Mouse (Mus musculus): ENCODE data around the gene D930020B18Rik. TPM values are rescaled to one million over a fixed set of nuclear protein-coding genes. Genes with fewer than 3 reads are reported as not detected.

D930020B18Rik gene
- polyA plus RNA-seq, 1 experiment from 2014 or later, result 1.4 TPM

DNA sequence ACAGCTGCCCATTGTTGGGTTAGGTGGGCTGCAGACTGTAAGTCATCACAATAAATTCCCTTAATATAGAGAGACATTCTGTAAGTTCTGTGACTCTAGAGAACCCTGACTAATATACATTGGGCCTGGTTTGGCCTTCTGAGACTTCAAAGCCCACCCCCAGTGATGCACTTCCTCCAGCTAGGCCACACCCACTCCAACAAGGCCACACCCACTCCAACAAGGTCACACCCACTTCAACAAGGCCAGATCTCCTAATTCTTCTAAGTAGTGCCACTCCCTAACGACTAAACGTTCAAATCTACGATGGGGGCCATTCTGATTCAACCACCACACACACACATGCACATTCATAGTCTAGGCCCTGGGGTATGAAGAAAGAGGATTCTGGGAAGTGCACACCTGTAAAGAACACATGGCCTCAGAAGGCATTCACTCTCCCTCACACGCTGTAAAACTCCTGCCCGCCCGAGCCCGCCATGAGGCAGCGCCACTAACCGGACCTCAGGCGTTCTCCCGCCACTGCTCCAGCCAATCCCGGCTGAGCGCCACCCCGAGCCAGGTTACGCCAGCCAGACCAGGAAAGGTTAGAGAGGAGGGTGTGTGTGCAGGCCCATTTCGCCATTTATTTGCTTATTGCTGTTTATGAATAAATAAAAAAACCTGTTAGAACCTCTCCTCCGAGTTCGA, 77.7 kb downstream of the D930020B18Rik start:
- no peak overlapping the region for H3K9ac ChIP-seq
- 91% methylated on average over 18 of the region's 18 CpGs for WGBS
- H3K27me3 ChIP-seq, result no peaks in the 10 kb centered on the region
- H3K36me3 ChIP-seq, result no peaks in the 10 kb centered on the region
- H3K9me3 ChIP-seq, result no peaks in the 10 kb centered on the region
- H3K4me1 ChIP-seq, result no peaks in the 10 kb centered on the region
- no peak for ATAC-seq (ENCODE audit: insufficient number of reproducible peaks, low FRiP score, low TSS enrichment, low read depth)
- H3K4me2 ChIP-seq, result no peak overlapping the region
- H3K4me3 ChIP-seq, result no peak overlapping the region
- no peak overlapping the region for H3K27ac ChIP-seq

DNA sequence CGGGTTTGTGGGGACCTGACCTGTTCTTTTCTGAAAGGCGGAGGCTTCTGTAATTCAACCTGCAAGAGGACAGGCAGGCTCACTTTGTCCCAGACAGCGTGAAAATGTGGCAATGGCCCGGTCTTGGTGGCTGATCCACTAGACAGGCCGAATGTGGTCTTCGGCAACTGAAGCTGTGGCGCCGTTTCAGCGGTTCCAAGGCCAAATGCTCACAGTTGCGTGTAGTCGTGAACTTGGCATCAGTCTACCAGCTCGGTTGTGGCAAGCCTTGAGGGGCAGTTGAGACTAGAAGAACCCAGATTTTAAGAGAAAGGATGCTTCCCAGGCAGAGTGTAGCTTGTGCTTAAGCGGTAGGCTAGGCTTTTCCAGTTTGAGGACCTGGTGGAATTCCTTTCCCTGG, 79.3 kb downstream of the D930020B18Rik start:
- ATAC-seq (ENCODE audit: insufficient number of reproducible peaks, low FRiP score, low TSS enrichment, low read depth), result no peak
- H3K4me1 ChIP-seq, result no peaks in the 10 kb centered on the region

DNA sequence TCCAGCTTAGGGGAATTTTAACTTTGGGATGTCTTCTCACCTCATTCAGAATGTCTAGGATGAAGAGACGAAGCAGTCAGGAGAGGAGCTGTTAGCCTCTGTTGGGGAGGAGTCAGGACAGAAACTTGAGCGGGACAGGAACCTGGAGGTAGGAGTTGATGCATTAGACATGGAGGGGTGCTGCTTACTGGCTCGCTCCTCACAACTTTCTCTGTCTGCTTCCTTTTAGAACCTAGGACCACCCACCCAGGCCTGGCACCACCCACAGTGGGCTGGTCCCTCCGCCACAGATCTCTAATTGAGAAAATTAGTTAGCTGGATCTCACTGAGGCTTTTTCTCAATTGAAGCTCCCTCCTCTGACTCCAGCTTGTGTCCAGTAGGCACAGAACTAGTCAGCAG, 85.1 kb downstream of the D930020B18Rik start:
- ATAC-seq (ENCODE audit: insufficient number of reproducible peaks, low FRiP score, low TSS enrichment, low read depth), result no peak
- Histone ChIP-seq H3K4me1 (no peaks in the 10 kb centered on the region), H3K36me3 (no peaks in the 10 kb centered on the region), H3K9ac (no peak overlapping the region), H3K27me3 (no peaks in the 10 kb centered on the region), H3K9me3 (no peaks in the 10 kb centered on the region), H3K4me2 (no peak overlapping the region), H3K27ac (no peak overlapping the region), H3K4me3 (no peak overlapping the region)
- 73% methylated on average over 4 of the region's 4 CpGs for WGBS

More for the DNA sequence above, 79.3 kb downstream of the D930020B18Rik start:
- Histone ChIP-seq H3K36me3 (no peaks in the 10 kb centered on the region), H3K27ac (no peak overlapping the region), H3K27me3 (no peaks in the 10 kb centered on the region), H3K4me3 (no peak overlapping the region), H3K9ac (no peak overlapping the region), H3K9me3 (no peaks in the 10 kb centered on the region), H3K4me2 (no peak overlapping the region)
- 94% methylated on average over 13 of the region's 13 CpGs for WGBS

DNA sequence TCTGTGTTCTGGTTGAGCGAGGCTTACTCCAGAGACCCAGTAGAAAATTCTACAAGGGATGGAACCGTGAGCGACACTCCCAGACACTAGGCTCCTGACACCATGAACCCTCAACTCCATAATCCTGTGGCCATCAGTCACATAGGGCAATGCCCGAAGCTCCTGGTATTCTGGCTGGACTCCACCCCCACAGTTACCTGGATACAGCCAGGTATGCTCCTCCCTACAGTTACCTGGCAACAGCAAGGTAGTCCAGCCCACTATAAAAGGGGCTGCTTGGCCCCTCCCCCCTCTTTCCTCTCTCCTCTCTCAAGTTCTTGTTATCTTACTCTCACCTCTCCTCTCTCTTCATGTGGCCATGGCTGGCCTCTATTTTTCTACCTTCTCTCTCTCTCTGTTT, 85.8 kb downstream of the D930020B18Rik start:
- H3K9me3 ChIP-seq, result no peaks in the 10 kb centered on the region
- no peak overlapping the region for H3K4me3 ChIP-seq
- H3K4me2 ChIP-seq, result no peak overlapping the region
- no peaks in the 10 kb centered on the region for H3K27me3 ChIP-seq
- H3K4me1 ChIP-seq, result no peaks in the 10 kb centered on the region
- no peak overlapping the region for H3K27ac ChIP-seq
- H3K9ac ChIP-seq, result no peak overlapping the region
- no peak for ATAC-seq (ENCODE audit: insufficient number of reproducible peaks, low FRiP score, low TSS enrichment, low read depth)
- WGBS, result 82% methylated on average over 4 of the region's 4 CpGs
- no peaks in the 10 kb centered on the region for H3K36me3 ChIP-seq

DNA sequence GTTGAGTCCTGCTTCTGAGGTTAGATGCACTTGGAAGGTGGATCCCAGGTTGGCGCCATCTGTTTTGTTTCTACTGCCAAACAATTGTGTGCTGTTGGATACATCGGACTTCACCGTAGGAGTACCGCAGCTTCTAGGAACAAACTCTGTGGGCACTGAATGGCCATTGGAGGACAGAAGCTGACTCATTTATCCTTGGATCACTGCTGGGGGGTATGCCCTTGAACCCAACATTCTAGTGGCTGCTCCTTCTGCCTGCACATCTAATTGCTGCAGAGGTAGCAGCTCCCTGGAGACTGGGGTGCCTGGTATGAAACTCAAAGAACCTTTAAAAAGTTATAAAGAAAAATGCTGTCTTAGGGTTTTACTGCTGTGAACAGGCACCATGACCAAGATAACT, 86.8 kb downstream of the D930020B18Rik start:
- Histone ChIP-seq H3K4me3 (no peak overlapping the region), H3K4me2 (no peak overlapping the region), H3K9me3 (no peaks in the 10 kb centered on the region), H3K27me3 (no peaks in the 10 kb centered on the region), H3K27ac (no peak overlapping the region), H3K36me3 (no peaks in the 10 kb centered on the region), H3K4me1 (no peaks in the 10 kb centered on the region), H3K9ac (no peak overlapping the region)
- 94% methylated on average over 4 of the region's 4 CpGs for WGBS
- no peak for ATAC-seq (ENCODE audit: insufficient number of reproducible peaks, low FRiP score, low TSS enrichment, low read depth)

DNA sequence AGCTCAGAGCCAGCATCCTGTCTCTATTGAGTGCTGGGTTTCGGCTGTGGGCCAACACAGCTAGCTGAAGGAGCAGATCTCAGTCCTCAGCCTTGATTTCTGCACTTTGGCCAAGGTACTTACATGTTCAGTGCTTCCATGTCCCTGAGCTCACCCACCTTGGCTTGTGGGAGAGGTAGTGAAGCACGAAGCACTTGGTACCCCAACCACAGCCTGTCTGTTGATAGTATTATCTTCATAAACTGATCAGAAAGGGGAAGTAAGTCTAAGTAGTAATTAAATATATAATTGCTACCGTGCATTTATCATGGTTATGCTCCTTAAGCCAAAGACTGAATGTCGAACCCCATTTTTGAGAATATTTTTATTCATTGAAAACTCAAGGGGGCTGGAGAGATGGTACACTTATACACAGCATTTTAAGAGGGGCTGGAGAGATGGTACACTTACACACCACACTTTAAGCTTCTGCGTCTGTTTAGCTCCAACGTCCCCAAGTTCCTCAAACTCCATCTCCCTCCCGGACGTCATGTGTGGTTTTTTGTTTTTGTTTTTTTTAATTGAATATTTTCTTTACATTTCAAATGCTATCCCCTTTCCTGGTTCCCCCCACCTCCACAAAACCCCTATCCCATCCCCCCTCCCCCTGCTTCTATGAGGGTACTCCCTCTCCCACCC, 89.8 kb downstream of the D930020B18Rik start:
- no peak for ATAC-seq (ENCODE audit: insufficient number of reproducible peaks, low FRiP score, low TSS enrichment, low read depth)
- Histone ChIP-seq H3K4me3 (no peak overlapping the region), H3K27ac (no peak overlapping the region), H3K36me3 (no peaks in the 10 kb centered on the region), H3K9ac (no peak overlapping the region), H3K9me3 (no peaks in the 10 kb centered on the region), H3K4me1 (no peaks in the 10 kb centered on the region), H3K27me3 (no peaks in the 10 kb centered on the region), H3K4me2 (no peak overlapping the region)
- 86% methylated on average over 8 of the region's 8 CpGs for WGBS

DNA sequence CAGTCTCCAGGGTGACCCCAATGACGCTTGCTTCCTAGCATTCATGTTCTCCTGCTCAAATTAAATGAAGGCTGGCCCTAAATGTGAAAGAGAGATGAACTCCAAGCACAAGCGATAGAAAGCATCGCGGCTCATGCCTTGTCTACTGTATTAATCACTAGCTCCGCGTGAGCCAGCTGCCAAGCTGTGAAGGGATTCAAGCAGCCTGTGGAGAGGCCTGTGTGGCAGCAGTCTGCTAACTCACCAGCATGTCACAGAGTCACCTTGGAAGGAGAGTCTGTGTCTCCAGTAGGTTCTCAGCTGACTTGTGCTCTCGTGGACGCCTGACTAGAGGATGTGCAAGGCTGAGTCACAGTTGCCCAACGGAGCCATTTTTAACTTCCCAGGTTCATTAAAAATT, 91.2 kb downstream of the D930020B18Rik start:
- ATAC-seq (ENCODE audit: insufficient number of reproducible peaks, low FRiP score, low TSS enrichment, low read depth), result no peak
- 89% methylated on average over 9 of the region's 9 CpGs for WGBS
- no peak overlapping the region for H3K9ac ChIP-seq

DNA sequence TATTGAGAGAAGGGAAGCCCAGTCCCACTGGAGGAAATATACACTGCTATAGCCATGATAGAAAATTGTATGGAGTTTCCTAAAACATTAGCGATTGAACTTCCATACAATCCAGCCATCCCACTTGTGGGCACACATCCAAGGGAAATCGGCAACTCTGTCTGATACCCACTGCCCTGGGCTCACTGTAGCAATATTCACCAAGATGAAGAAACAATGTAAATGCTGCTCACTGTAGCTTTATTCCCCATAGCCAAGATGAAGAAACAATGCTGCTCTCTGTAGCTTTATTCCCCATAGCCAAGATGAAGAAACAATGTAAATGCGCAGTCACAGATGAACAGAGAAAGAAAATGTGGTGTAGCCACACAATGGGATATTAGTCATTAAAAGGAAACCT, 95.9 kb downstream of the D930020B18Rik start:
- no peak overlapping the region for H3K9ac ChIP-seq
- H3K27ac ChIP-seq, result no peak overlapping the region
- H3K27me3 ChIP-seq, result no peaks in the 10 kb centered on the region
- ATAC-seq (ENCODE audit: insufficient number of reproducible peaks, low FRiP score, low TSS enrichment, low read depth), result no peak
- H3K4me3 ChIP-seq, result no peak overlapping the region
- H3K4me2 ChIP-seq, result no peak overlapping the region
- 86% methylated on average over 3 of the region's 3 CpGs for WGBS
- H3K9me3 ChIP-seq, result no peaks in the 10 kb centered on the region
- H3K4me1 ChIP-seq, result peaks cover 9% of the 10 kb centered on the region
- no peaks in the 10 kb centered on the region for H3K36me3 ChIP-seq

More for the DNA sequence above, 91.2 kb downstream of the D930020B18Rik start:
- no peaks in the 10 kb centered on the region for H3K9me3 ChIP-seq
- no peak overlapping the region for H3K4me3 ChIP-seq
- H3K4me1 ChIP-seq, result no peaks in the 10 kb centered on the region
- H3K4me2 ChIP-seq, result no peak overlapping the region
- H3K27me3 ChIP-seq, result no peaks in the 10 kb centered on the region
- H3K36me3 ChIP-seq, result no peaks in the 10 kb centered on the region
- no peak overlapping the region for H3K27ac ChIP-seq

DNA sequence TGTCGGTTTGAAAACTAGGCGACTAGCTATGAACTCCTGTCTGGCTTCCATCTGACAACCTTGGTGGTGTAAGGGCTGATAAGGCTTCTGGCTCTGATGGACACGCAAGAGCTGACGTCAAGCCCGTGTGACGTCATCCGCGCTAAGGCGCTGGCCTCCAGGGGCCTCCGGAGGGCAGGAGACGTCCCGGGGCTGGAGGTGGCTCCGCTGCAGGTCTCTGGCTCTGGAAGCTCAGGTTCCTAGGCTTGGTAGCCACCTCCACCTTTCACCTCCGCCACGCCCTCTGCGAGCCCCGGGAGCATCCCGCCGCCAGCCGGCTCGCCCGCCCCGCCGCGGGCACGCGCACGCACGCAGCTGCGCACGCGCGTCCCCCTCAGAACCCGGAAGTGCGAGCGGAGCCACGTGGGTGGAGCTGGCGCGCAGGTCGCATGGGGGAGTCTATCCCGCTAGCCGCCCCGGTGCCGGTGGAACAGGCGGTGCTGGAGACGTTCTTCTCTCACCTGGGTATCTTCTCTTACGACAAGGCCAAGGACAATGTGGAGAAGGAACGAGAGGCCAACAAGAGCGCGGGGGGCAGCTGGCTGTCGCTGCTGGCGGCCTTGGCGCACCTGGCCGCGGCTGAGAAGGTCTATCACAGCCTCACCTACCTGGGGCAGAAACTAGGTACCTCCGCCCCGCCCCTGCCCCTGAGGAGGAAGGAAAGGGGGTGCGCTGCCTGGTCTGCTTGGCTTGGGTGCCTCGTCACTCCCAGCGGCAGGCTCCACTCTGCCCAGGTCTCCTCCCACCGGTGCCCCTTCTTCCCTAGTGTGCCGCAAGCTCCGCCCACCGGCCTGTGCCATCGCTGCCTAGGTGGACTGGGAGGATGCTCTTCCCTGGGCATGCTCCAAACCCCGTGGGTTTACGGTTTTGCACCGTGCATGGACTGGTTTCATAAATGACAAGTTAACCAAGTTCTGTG, 98.4 kb downstream of the D930020B18Rik start, which contains the start of gene BC048403:
TSS of gene BC048403 (plus strand) at position 390 of the 958 bp plus-strand sequence.
- H3K4me1 ChIP-seq, result peaks cover 9% of the 10 kb centered on the region
- no peaks in the 10 kb centered on the region for H3K27me3 ChIP-seq
- ATAC-seq (ENCODE audit: insufficient number of reproducible peaks, low FRiP score, low TSS enrichment, low read depth), result peak; percentile 85
- peak within 1 kb of the TSS; percentile 67 for H3K9ac ChIP-seq
- no peaks in the 10 kb centered on the region for H3K36me3 ChIP-seq
- H3K27ac ChIP-seq, result peak within 1 kb of the TSS; percentile 76
- no peaks in the 10 kb centered on the region for H3K9me3 ChIP-seq
- peak within 1 kb of the TSS; percentile 89 for H3K4me3 ChIP-seq
- under 1% methylated on average over 57 of the region's 68 CpGs for WGBS
- peak within 1 kb of the TSS; percentile 96 for H3K4me2 ChIP-seq

DNA sequence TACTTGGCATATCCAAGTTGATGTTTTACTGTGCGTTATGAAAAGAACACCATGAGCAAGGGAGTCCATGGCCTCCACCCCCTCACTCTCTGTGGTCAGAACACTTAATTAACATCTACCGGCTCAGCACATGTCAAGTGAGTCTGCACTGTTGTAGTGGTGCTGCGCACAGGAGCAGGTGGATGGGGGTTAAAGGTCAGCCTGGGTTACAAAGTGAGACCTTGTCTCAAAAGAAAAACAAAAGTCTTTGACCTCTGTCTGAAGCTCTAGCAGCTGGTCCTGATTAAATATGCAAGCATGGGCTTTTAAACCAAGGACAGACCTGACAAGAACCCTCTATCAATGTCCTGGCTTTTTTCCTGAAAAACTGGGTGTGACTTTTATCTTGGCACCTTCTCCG, 100.9 kb downstream of the D930020B18Rik start:
- Histone ChIP-seq H3K36me3 (peaks cover 21% of the 10 kb centered on the region), H3K9ac (no peak overlapping the region), H3K27me3 (no peaks in the 10 kb centered on the region), H3K27ac (no peak overlapping the region), H3K9me3 (no peaks in the 10 kb centered on the region), H3K4me1 (peaks cover 9% of the 10 kb centered on the region), H3K4me2 (no peak overlapping the region), H3K4me3 (no peak overlapping the region)
- ATAC-seq (ENCODE audit: insufficient number of reproducible peaks, low FRiP score, low TSS enrichment, low read depth), result no peak
- WGBS, result 47% methylated on average over 4 of the region's 4 CpGs
